Mouse (Mus musculus): Measurements from ENCODE around the gene Tshz2. TPM values are rescaled to one million over a fixed set of nuclear protein-coding genes. Genes with fewer than 3 reads are reported as not detected.
"Not testable (repeated sequence)": the region's sequence is repeated elsewhere in the genome, so short reads cannot be mapped to it uniquely, and the experiment has no call there.

Tshz2 gene
- polyA plus RNA-seq, 1 experiment from 2014 or later: 1.3 TPM

- H3K4me1 ChIP-seq (ENCODE audit: control insufficient read depth, insufficient read depth, low read length): no peaks in the 10 kb centered on the region
- no peak for ATAC-seq (ENCODE audit: low FRiP score)
- 51% methylated on average over 4 of the region's 4 CpGs for WGBS
Measured at GRCm38 (mm10) chr2:169775078-169775477, 142.3 kb downstream of the Tshz2 start.

GRCm38 (mm10) chr2:169777242-169777641 is 144.4 kb downstream of the Tshz2 start:
- H3K27ac ChIP-seq (ENCODE audit: low read depth, low read length): no peak overlapping the region
- H3K36me3 ChIP-seq (ENCODE audit: control insufficient read depth, insufficient read depth, low read length): no peaks in the 10 kb centered on the region
- H3K27me3 ChIP-seq (ENCODE audit: control insufficient read depth, insufficient read depth, low read length): no peaks in the 10 kb centered on the region
- WGBS: 79% methylated on average over 4 of the region's 4 CpGs
- no peak overlapping the region for H3K4me2 ChIP-seq
- no peak overlapping the region for H3K9ac ChIP-seq (ENCODE audit: low read length)
- no peaks in the 10 kb centered on the region for H3K9me3 ChIP-seq (ENCODE audit: control insufficient read depth, low read length)
- no peaks in the 10 kb centered on the region for H3K4me1 ChIP-seq (ENCODE audit: control insufficient read depth, insufficient read depth, low read length)
- H3K4me3 ChIP-seq (ENCODE audit: low read depth, low read length): no peak overlapping the region
- no peak for ATAC-seq (ENCODE audit: low FRiP score)
- DNase-seq (ENCODE audit: low spot score, missing footprints): no peak

More at GRCm38 (mm10) chr2:169775078-169775477, 142.3 kb downstream of the Tshz2 start:
- no peak for DNase-seq (ENCODE audit: low spot score, missing footprints)
- Histone ChIP-seq H3K36me3 (ENCODE audit: control insufficient read depth, insufficient read depth, low read length) (no peaks in the 10 kb centered on the region), H3K4me2 (no peak overlapping the region), H3K27ac (ENCODE audit: low read depth, low read length) (no peak overlapping the region), H3K4me3 (ENCODE audit: low read depth, low read length) (no peak overlapping the region), H3K9ac (ENCODE audit: low read length) (no peak overlapping the region), H3K27me3 (ENCODE audit: control insufficient read depth, insufficient read depth, low read length) (no peaks in the 10 kb centered on the region), H3K9me3 (ENCODE audit: control insufficient read depth, low read length) (no peaks in the 10 kb centered on the region)

GRCm38 (mm10) chr2:169777764-169778163 is 145.0 kb downstream of the Tshz2 start:
- ATAC-seq (ENCODE audit: low FRiP score): no peak
- no peak for DNase-seq (ENCODE audit: low spot score, missing footprints)
- 68% methylated on average over 2 of the region's 2 CpGs for WGBS
- Histone ChIP-seq H3K4me1 (ENCODE audit: control insufficient read depth, insufficient read depth, low read length) (no peaks in the 10 kb centered on the region), H3K27me3 (ENCODE audit: control insufficient read depth, insufficient read depth, low read length) (no peaks in the 10 kb centered on the region), H3K9me3 (ENCODE audit: control insufficient read depth, low read length) (no peaks in the 10 kb centered on the region), H3K4me3 (ENCODE audit: low read depth, low read length) (no peak overlapping the region), H3K9ac (ENCODE audit: low read length) (no peak overlapping the region), H3K4me2 (no peak overlapping the region), H3K27ac (ENCODE audit: low read depth, low read length) (no peak overlapping the region), H3K36me3 (ENCODE audit: control insufficient read depth, insufficient read depth, low read length) (no peaks in the 10 kb centered on the region)

GRCm38 (mm10) chr2:169778740-169779345 is 146.0 kb downstream of the Tshz2 start:
- no peak for DNase-seq (ENCODE audit: low spot score, missing footprints)
- Histone ChIP-seq H3K4me2 (no peak overlapping the region), H3K27me3 (ENCODE audit: control insufficient read depth, insufficient read depth, low read length) (no peaks in the 10 kb centered on the region), H3K4me3 (ENCODE audit: low read depth, low read length) (no peak overlapping the region), H3K4me1 (ENCODE audit: control insufficient read depth, insufficient read depth, low read length) (no peaks in the 10 kb centered on the region), H3K27ac (ENCODE audit: low read depth, low read length) (no peak overlapping the region), H3K9ac (ENCODE audit: low read length) (no peak overlapping the region), H3K36me3 (ENCODE audit: control insufficient read depth, insufficient read depth, low read length) (no peaks in the 10 kb centered on the region), H3K9me3 (ENCODE audit: control insufficient read depth, low read length) (no peaks in the 10 kb centered on the region)
- WGBS: 95% methylated on average over 6 of the region's 6 CpGs
- ATAC-seq (ENCODE audit: low FRiP score): no peak

GRCm38 (mm10) chr2:169781671-169782070 is 148.9 kb downstream of the Tshz2 start:
- ATAC-seq (ENCODE audit: low FRiP score); DNase-seq (ENCODE audit: low spot score, missing footprints); H3K9me3 ChIP-seq (ENCODE audit: control insufficient read depth, low read length); H3K4me1 ChIP-seq (ENCODE audit: control insufficient read depth, insufficient read depth, low read length); H3K27ac ChIP-seq (ENCODE audit: low read depth, low read length); H3K27me3 ChIP-seq (ENCODE audit: control insufficient read depth, insufficient read depth, low read length); H3K36me3 ChIP-seq (ENCODE audit: control insufficient read depth, insufficient read depth, low read length); H3K4me2 ChIP-seq; H3K4me3 ChIP-seq (ENCODE audit: low read depth, low read length); H3K9ac ChIP-seq (ENCODE audit: low read length): not testable (repeated sequence)

- 89% methylated on average over 26 of the region's 26 CpGs for WGBS
- Histone ChIP-seq H3K36me3 (ENCODE audit: control insufficient read depth, insufficient read depth, low read length) (no peaks in the 10 kb centered on the region), H3K27me3 (ENCODE audit: control insufficient read depth, insufficient read depth, low read length) (no peaks in the 10 kb centered on the region), H3K27ac (ENCODE audit: low read depth, low read length) (no peak overlapping the region), H3K9me3 (ENCODE audit: control insufficient read depth, low read length) (no peaks in the 10 kb centered on the region), H3K4me3 (ENCODE audit: low read depth, low read length) (no peak overlapping the region), H3K4me2 (no peak overlapping the region), H3K9ac (ENCODE audit: low read length) (no peak overlapping the region), H3K4me1 (ENCODE audit: control insufficient read depth, insufficient read depth, low read length) (no peaks in the 10 kb centered on the region)
- DNase-seq (ENCODE audit: low spot score, missing footprints) (no peak), ATAC-seq (ENCODE audit: low FRiP score) (no peak)
Measured at GRCm38 (mm10) chr2:169782874-169783680, 150.3 kb downstream of the Tshz2 start.

- 89% methylated on average over 2 of the region's 2 CpGs for WGBS
- H3K4me3 ChIP-seq (ENCODE audit: low read depth, low read length): no peak overlapping the region
- no peak for ATAC-seq (ENCODE audit: low FRiP score)
- H3K36me3 ChIP-seq (ENCODE audit: control insufficient read depth, insufficient read depth, low read length): no peaks in the 10 kb centered on the region
- H3K27me3 ChIP-seq (ENCODE audit: control insufficient read depth, insufficient read depth, low read length): no peaks in the 10 kb centered on the region
- H3K4me2 ChIP-seq: no peak overlapping the region
- H3K27ac ChIP-seq (ENCODE audit: low read depth, low read length): no peak overlapping the region
- no peak overlapping the region for H3K9ac ChIP-seq (ENCODE audit: low read length)
- no peaks in the 10 kb centered on the region for H3K4me1 ChIP-seq (ENCODE audit: control insufficient read depth, insufficient read depth, low read length)
- DNase-seq (ENCODE audit: low spot score, missing footprints): no peak
- H3K9me3 ChIP-seq (ENCODE audit: control insufficient read depth, low read length): no peaks in the 10 kb centered on the region
Measured at GRCm38 (mm10) chr2:169783681-169784033, 150.8 kb downstream of the Tshz2 start.

GRCm38 (mm10) chr2:169787381-169787780 is 154.6 kb downstream of the Tshz2 start:
- no peak overlapping the region for H3K9ac ChIP-seq (ENCODE audit: low read length)
- H3K4me3 ChIP-seq (ENCODE audit: low read depth, low read length): no peak overlapping the region
- 78% methylated on average over 5 of the region's 5 CpGs for WGBS
- DNase-seq (ENCODE audit: low spot score, missing footprints) (no peak), ATAC-seq (ENCODE audit: low FRiP score) (no peak)
- H3K9me3 ChIP-seq (ENCODE audit: control insufficient read depth, low read length): no peaks in the 10 kb centered on the region
- no peaks in the 10 kb centered on the region for H3K27me3 ChIP-seq (ENCODE audit: control insufficient read depth, insufficient read depth, low read length)
- no peaks in the 10 kb centered on the region for H3K36me3 ChIP-seq (ENCODE audit: control insufficient read depth, insufficient read depth, low read length)
- peaks cover 5% of the 10 kb centered on the region; the same call in 1 of the 2 replicates for H3K4me1 ChIP-seq (ENCODE audit: control insufficient read depth, insufficient read depth, low read length)
- no peak overlapping the region for H3K4me2 ChIP-seq
- H3K27ac ChIP-seq (ENCODE audit: low read depth, low read length): no peak overlapping the region

GRCm38 (mm10) chr2:169787906-169788305 is 155.1 kb downstream of the Tshz2 start:
- no peak overlapping the region for H3K4me3 ChIP-seq (ENCODE audit: low read depth, low read length)
- H3K36me3 ChIP-seq (ENCODE audit: control insufficient read depth, insufficient read depth, low read length): no peaks in the 10 kb centered on the region
- H3K9ac ChIP-seq (ENCODE audit: low read length): no peak overlapping the region
- no peak overlapping the region for H3K4me2 ChIP-seq
- ATAC-seq (ENCODE audit: low FRiP score) (no peak), DNase-seq (ENCODE audit: low spot score, missing footprints) (no peak)
- no peaks in the 10 kb centered on the region for H3K9me3 ChIP-seq (ENCODE audit: control insufficient read depth, low read length)
- peaks cover 5% of the 10 kb centered on the region; the same call in 1 of the 2 replicates for H3K4me1 ChIP-seq (ENCODE audit: control insufficient read depth, insufficient read depth, low read length)
- no peaks in the 10 kb centered on the region for H3K27me3 ChIP-seq (ENCODE audit: control insufficient read depth, insufficient read depth, low read length)
- WGBS: 68% methylated on average over 11 of the region's 11 CpGs
- no peak overlapping the region for H3K27ac ChIP-seq (ENCODE audit: low read depth, low read length)

Measured in midbrain, embryonic 11.5 days (tissue).